10 mouse cellular contexts compared by ENCODE assay signal in genomic region chr1:74901686-74902085, GRCm38 (mm10). TPM values are rescaled to one million over a fixed set of nuclear protein-coding genes. Genes with fewer than 3 reads are reported as not detected.
DNase-seq lines count a peak whose midpoint lies in the region; ATAC-seq lines count a peak whose summit lies in the region.
"Had no signal": no experiment of that assay in that cellular context is flagged by ENCODE, and none has a peak within 500 bp of the region (broad histone marks: within the 10 kb centered on the region; RNA-seq: fewer than 3 reads in every experiment).

No protein-coding gene starts in this region.

- H3K27ac ChIP-seq in heart, embryonic 10.5 days, result no peak overlapping the region

- no peaks in the 10 kb centered on the region for H3K9me3 ChIP-seq in heart, embryonic 10.5 days

- H3K36me3 ChIP-seq in heart, embryonic 10.5 days, result no peaks in the 10 kb centered on the region

- H3K4me3 ChIP-seq in heart, embryonic 10.5 days, result no peak overlapping the region

- H3K4me1 ChIP-seq in heart, embryonic 10.5 days, result peaks cover 28% of the 10 kb centered on the region

- WGBS in heart, embryonic 10.5 days, result 5% methylated on average over 3 of the region's 3 CpGs

- DNase-seq in heart, postnatal 4 days, result peak; percentile 65
- DNase-seq in heart, adult 11 months, result no peak
- DNase-seq in 416B (ENCODE audit: low read depth) (peak; percentile 61), MN1 (ENCODE audit: low spot score) (peak; percentile 77)
- DNase-seq in layer of hippocampus, postnatal 10 days (ENCODE audit: low spot score in 2 of 2), result peak; percentile 75 to 81
- peak; percentile 76 for DNase-seq in retina, postnatal 1 day
- no peak for DNase-seq in heart, embryonic 10.5 days (ENCODE audit: low spot score)

- peaks cover 100% of the 10 kb centered on the region for H3K27me3 ChIP-seq in heart, embryonic 10.5 days (ENCODE audit: insufficient read depth, poor library complexity, severe bottlenecking)

- ATAC-seq in common myeloid progenitor, adult 5-6 weeks (replicated peaks; ENCODE audit: low read depth, poor library complexity, severe bottlenecking), result 0 out of 2 replicates have a peak, but pooled peaks have one; percentile 53

RNA-seq across cellular contexts. Expression of gene Cryba2, which starts 8.7 kb away (rescaled TPM):
- not detected for total RNA-seq in heart, postnatal 4 days (2021)
- not detected in 2 replicates for total RNA-seq in common myeloid progenitor, adult 5-6 weeks (2017)
- total RNA-seq in layer of hippocampus, postnatal 10 days (2021), result under 1 TPM in 1 of 2 experiments, not detected in 1; 0.53 TPM
- polyA plus RNA-seq in heart, embryonic 10.5 days (2016; fragmentation: Nextera tagmentation; extraction: Ambion mirVana), result not detected in 2 replicates
- total RNA-seq: neutrophil, adult 5-6 weeks had no signal

RNA-seq across cellular contexts. Expression of gene Fev, which starts 16.5 kb away (rescaled TPM):
- total RNA-seq in heart, postnatal 4 days (2021), result not detected
- total RNA-seq in common myeloid progenitor, adult 5-6 weeks (2017), result not detected in 2 replicates
- total RNA-seq in layer of hippocampus, postnatal 10 days (2021), result not detected
- polyA plus RNA-seq in heart, embryonic 10.5 days (2016; fragmentation: Nextera tagmentation; extraction: Ambion mirVana), result 1.2 and 1.4 TPM in 2 replicates
- total RNA-seq: layer of hippocampus, postnatal 14 days; neutrophil, adult 5-6 weeks had no signal

RNA-seq across cellular contexts. Expression of gene Cfap65, which starts 33.7 kb away (rescaled TPM):
- total RNA-seq in heart, postnatal 4 days (2021), result not detected
- total RNA-seq in common myeloid progenitor, adult 5-6 weeks (2017), result not detected in 2 replicates
- 1 to 10 TPM; 3.3 to 3.9 TPM for total RNA-seq in layer of hippocampus, postnatal 10 days (2021)
- polyA plus RNA-seq in heart, embryonic 10.5 days (2016; fragmentation: Nextera tagmentation; extraction: Ambion mirVana), result not detected in 2 replicates
- total RNA-seq: neutrophil, adult 5-6 weeks had no signal

RNA-seq across cellular contexts. Expression of gene Cdk5r2, which starts 47.0 kb away (rescaled TPM):
- not detected for total RNA-seq in heart, postnatal 4 days (2021)
- not detected in 2 replicates for total RNA-seq in common myeloid progenitor, adult 5-6 weeks (2017)
- total RNA-seq in layer of hippocampus, postnatal 10 days (2021), result 100 to 1,000 TPM; 286 to 311 TPM
- polyA plus RNA-seq in heart, embryonic 10.5 days (2016; fragmentation: Nextera tagmentation; extraction: Ambion mirVana), result not detected in 2 replicates
- total RNA-seq: neutrophil, adult 5-6 weeks had no signal

RNA-seq across cellular contexts. Expression of gene Ihh, which starts 49.8 kb away (rescaled TPM):
- under 1 TPM; 0.18 to 0.26 TPM for total RNA-seq in heart, postnatal 4 days (2021)
- total RNA-seq in common myeloid progenitor, adult 5-6 weeks (2017), result not detected in 2 replicates
- under 1 TPM; 0.27 to 0.31 TPM for total RNA-seq in layer of hippocampus, postnatal 10 days (2021)
- 0.11 and 0.75 TPM in 2 replicates for polyA plus RNA-seq in heart, embryonic 10.5 days (2016; fragmentation: Nextera tagmentation; extraction: Ambion mirVana)
- total RNA-seq: neutrophil, adult 5-6 weeks had no signal

Comparison
In these comparisons a context has a peak if more than half of its experiments do, and no peak if none do; other contexts are left out.
1. DNase-seq: peak in heart, postnatal 4 days (single experiment), 416B (single experiment), MN1 (single experiment), layer of hippocampus, postnatal 10 days (2 of 2) and retina, postnatal 1 day (single experiment); none in heart, adult 11 months (single experiment) and heart, embryonic 10.5 days (single experiment).